Mouse (Mus musculus) CD8-positive naive resting alpha-beta T cell, adult 2 months (primary cell): ENCODE results near the gene 5730507C01Rik.
"Not testable (repeated sequence)": the region's sequence is repeated elsewhere in the genome, so short reads cannot be mapped to it uniquely, and the experiment has no call there.

Experiments
- DNase-seq, 2 experiments: peaks; one replicate each; pipeline ENCODE4 v3.0.0; 2022; ENCODE audit warnings: low read depth in 2 of 2, low spot score in 2 of 2

Gene 5730507C01Rik

DNA sequence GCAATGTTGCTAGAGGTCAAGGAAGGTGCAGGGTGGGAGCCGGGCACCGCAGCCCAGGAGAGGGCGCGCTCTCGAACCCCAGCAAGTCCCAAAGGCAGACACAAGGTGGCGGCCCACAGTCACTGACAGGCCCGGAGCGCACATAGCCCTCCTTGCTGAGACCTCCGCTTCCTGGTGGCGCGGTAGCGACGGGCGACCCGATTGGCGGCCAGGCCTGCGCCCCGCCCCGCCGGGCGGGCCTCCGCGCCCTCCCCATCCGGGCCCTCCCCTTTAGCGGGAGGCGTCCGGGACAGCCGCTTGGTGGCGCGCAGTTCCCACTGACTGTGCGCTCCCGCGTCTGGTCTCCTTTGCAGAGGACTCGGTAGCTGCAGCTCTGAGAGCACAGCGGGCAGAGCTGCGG, at the start of gene 5730507C01Rik:
5730507C01Rik (plus strand) TSS at position 340 of the 400 bp plus-strand sequence.
- DNase-seq = no peak

DNA sequence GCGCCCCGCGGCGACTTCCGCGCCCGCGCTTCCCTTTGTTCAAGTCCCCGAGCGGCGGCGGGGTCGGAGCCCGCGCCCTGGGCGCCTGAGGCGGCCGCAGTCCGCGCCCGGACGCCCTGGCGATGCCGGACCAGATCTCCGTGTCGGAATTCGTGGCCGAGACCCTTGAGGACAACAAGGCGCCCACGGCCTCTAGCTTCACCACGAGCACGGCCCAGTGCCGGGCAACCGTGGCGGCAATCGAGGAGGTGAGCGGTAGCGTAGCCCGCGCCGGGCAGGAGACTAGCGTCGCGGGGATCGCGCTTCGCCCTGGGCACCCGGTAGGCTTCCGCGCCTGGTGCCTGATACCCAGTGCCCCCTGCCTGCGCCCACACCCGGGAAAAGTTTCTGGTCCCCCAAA, 306 bp downstream of the 5730507C01Rik start:
- DNase-seq = not testable (repeated sequence)

DNA sequence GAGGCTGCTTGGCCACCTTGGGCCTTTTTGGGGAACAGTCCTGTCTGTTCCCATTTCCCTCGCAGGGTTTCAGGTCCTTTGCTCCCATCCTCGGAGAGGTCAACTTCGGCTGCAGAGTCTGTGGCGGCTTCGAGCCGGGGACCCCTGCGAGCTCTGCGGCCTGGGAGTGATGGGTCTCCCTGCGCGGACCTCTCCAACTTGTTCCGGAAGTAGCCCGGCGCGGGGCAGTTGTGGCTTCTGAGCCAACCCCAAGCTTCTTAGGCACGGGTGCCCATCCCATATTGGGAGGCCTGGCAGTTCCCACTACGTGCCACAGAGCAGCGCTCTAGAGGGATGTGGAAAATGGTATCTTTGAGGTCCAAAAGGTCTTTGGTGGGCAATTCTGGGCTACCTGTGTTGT, 767 bp downstream of the 5730507C01Rik start:
- DNase-seq = not testable (repeated sequence)
